Mouse (Mus musculus): ENCODE data around the gene Flcn. TPM values are rescaled to one million over a fixed set of nuclear protein-coding genes. Genes with fewer than 3 reads are reported as not detected.

The Flcn gene
- polyA plus RNA-seq, 1 experiment = 74.7 TPM

DNA sequence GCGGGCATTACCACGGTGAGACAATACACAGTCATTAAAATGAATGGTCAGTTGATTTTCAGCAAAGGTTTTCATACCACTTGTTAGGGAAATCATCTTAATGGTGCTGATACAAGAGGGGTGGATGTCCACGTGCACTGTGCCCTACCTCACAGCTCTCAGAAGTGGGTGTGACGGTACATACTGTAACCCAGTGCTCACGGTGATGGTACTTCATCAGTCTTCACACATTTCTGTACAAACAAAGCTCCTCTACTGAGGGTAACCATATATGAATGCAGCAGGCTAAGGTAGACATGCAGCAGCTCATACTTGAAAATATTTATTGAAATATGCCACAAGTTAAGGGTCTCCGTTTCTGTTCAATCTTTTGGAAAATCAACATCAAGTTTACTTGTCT, 26.2 kb downstream of the Flcn start:
- Histone ChIP-seq H3K4me1 (replicated peaks; ENCODE audit: control insufficient read depth, insufficient read depth, low read length) (peaks cover 9% of the 10 kb centered on the region), H3K27me3 (ENCODE audit: control insufficient read depth, insufficient read depth, low read length) (no peaks in the 10 kb centered on the region), H3K36me3 (ENCODE audit: control insufficient read depth, insufficient read depth, low read length) (no peaks in the 10 kb centered on the region), H3K27ac (ENCODE audit: control insufficient read depth, insufficient read depth, low read length) (no peak overlapping the region), H3K4me3 (ENCODE audit: control insufficient read depth, insufficient read depth, low read length) (no peak overlapping the region)
- TF ChIP-seq CTCF (IDR thresholded peaks at IDR 0.05; ENCODE audit: borderline replicate concordance, control insufficient read depth, extremely low read depth, insufficient read depth, low read length, poor library complexity) (no peak), POLR2A (IDR thresholded peaks at IDR 0.05; ENCODE audit: control insufficient read depth, extremely low read depth, insufficient read depth, low read length, poor library complexity) (no peak)
- no peak for DNase-seq
- 96% methylated on average over 6 of the region's 6 CpGs for WGBS

DNA sequence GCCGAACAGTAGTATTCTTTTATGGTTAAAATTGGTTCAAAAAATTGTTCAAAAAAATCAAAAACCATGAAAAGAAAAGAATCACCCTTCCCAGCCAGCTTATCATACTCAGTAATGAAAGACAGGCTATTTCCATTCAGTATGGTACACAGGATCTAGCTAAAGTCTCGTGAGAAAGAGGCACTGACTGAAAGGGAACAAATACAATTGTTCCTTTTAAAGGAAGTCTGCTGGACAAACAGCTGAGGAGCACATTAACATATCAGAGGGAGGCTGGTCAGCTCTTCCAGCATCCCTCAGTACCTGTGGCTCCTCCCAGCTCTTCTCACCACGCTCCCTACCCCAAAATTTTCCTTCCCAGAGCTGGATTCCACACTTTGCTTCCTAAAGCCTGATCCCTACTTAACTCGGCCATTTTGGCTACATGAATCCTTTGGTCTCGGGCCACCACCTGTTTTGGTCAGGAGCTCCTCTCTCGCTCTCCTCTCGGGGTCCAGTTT, 27.7 kb downstream of the Flcn start:
- no peak for DNase-seq
- Histone ChIP-seq H3K4me3 (ENCODE audit: control insufficient read depth, insufficient read depth, low read length) (no peak overlapping the region), H3K27ac (ENCODE audit: control insufficient read depth, insufficient read depth, low read length) (no peak overlapping the region), H3K36me3 (ENCODE audit: control insufficient read depth, insufficient read depth, low read length) (0 out of 2 replicates have a peak, but pooled peaks cover 2% of the 10 kb centered on the region), H3K27me3 (ENCODE audit: control insufficient read depth, insufficient read depth, low read length) (no peaks in the 10 kb centered on the region), H3K4me1 (replicated peaks; ENCODE audit: control insufficient read depth, insufficient read depth, low read length) (peaks cover 4% of the 10 kb centered on the region)
- 93% methylated on average over 7 of the region's 7 CpGs for WGBS
- TF ChIP-seq CTCF (IDR thresholded peaks at IDR 0.05; ENCODE audit: borderline replicate concordance, control insufficient read depth, extremely low read depth, insufficient read depth, low read length, poor library complexity) = no peak
- no peak for TF ChIP-seq POLR2A (IDR thresholded peaks at IDR 0.05; ENCODE audit: control insufficient read depth, extremely low read depth, insufficient read depth, low read length, poor library complexity)

DNA sequence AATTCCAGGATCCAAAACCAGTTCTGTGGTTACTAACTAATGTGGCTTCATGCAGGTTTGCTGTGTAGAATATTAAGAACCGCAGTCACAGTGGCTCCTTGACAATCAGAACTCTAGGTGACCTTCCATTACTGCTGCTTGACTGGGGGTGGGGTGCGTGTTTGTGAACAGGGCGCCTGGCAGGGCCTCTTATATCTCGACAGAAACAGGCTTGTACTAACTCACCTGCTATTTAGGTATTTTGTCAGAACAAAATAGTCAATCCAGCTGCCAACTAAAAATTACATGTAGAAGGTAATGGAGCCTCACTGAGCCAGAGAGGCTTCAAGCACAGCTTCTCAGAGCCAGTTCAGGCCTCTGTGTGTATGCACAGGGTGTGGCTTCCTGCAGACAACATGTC, 29.6 kb downstream of the Flcn start:
- 92% methylated on average over 4 of the region's 4 CpGs for WGBS
- no peak overlapping the region for H3K27ac ChIP-seq (ENCODE audit: control insufficient read depth, insufficient read depth, low read length)

DNA sequence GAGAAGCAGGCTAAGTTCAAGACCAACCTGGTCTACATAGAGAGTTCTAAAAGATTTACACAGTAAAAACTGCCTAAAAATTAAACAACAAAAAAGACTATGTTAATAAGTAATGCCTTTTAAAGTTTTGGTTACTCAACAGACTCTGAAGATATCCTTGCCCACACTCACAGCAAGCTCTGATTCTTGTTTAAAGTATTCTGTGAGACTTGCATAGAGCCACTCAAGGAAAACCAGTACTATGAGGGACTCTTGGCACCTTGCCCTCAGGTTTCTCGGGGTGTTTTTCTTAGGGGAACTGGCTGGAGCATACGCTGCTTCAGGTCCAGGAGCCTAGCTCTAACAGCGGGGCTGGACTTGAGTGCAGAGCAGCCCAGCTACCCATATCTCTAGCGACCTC, 30.4 kb downstream of the Flcn start:
- H3K27me3 ChIP-seq (ENCODE audit: control insufficient read depth, insufficient read depth, low read length) = no peaks in the 10 kb centered on the region
- H3K27ac ChIP-seq (ENCODE audit: control insufficient read depth, insufficient read depth, low read length) = no peak overlapping the region
- DNase-seq = no peak
- H3K36me3 ChIP-seq (ENCODE audit: control insufficient read depth, insufficient read depth, low read length) = peaks cover 18% of the 10 kb centered on the region
- no peak for TF ChIP-seq POLR2A (IDR thresholded peaks at IDR 0.05; ENCODE audit: control insufficient read depth, extremely low read depth, insufficient read depth, low read length, poor library complexity)
- no peak for TF ChIP-seq CTCF (IDR thresholded peaks at IDR 0.05; ENCODE audit: borderline replicate concordance, control insufficient read depth, extremely low read depth, insufficient read depth, low read length, poor library complexity)
- H3K4me1 ChIP-seq (replicated peaks; ENCODE audit: control insufficient read depth, insufficient read depth, low read length) = no peaks in the 10 kb centered on the region
- H3K4me3 ChIP-seq (ENCODE audit: control insufficient read depth, insufficient read depth, low read length) = no peak overlapping the region
- WGBS = 89% methylated on average over 4 of the region's 4 CpGs

More for the DNA sequence above, 29.6 kb downstream of the Flcn start:
- no peak for DNase-seq
- H3K4me3 ChIP-seq (ENCODE audit: control insufficient read depth, insufficient read depth, low read length) = no peak overlapping the region
- TF ChIP-seq CTCF (IDR thresholded peaks at IDR 0.05; ENCODE audit: borderline replicate concordance, control insufficient read depth, extremely low read depth, insufficient read depth, low read length, poor library complexity) (no peak), POLR2A (IDR thresholded peaks at IDR 0.05; ENCODE audit: control insufficient read depth, extremely low read depth, insufficient read depth, low read length, poor library complexity) (no peak)
- no peaks in the 10 kb centered on the region for H3K4me1 ChIP-seq (replicated peaks; ENCODE audit: control insufficient read depth, insufficient read depth, low read length)
- H3K27me3 ChIP-seq (ENCODE audit: control insufficient read depth, insufficient read depth, low read length) = no peaks in the 10 kb centered on the region
- H3K36me3 ChIP-seq (ENCODE audit: control insufficient read depth, insufficient read depth, low read length) = peaks cover 12% of the 10 kb centered on the region

DNA sequence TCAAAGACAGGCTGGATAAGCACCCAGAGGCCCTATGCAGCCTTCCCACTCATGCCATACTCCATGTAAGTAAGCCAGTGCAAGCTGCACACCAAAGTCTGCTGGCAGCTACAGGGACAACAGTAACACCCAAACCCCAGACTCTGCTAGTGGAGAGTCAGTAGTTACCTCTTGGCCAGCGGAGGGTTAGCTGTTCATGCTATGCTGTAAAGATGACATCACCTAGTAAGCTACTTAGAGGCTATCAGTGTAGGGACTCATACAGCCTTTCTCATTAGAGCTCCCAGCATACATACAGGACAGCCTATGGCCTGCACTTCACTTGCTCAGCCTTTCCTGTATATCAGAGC, 31.0 kb downstream of the Flcn start:
- Histone ChIP-seq H3K27ac (ENCODE audit: control insufficient read depth, insufficient read depth, low read length) (no peak overlapping the region), H3K4me1 (replicated peaks; ENCODE audit: control insufficient read depth, insufficient read depth, low read length) (no peaks in the 10 kb centered on the region), H3K27me3 (ENCODE audit: control insufficient read depth, insufficient read depth, low read length) (no peaks in the 10 kb centered on the region), H3K36me3 (ENCODE audit: control insufficient read depth, insufficient read depth, low read length) (peaks cover 23% of the 10 kb centered on the region), H3K4me3 (ENCODE audit: control insufficient read depth, insufficient read depth, low read length) (no peak overlapping the region)
- 93% methylated on average over 1 of the region's 1 CpGs for WGBS
- TF ChIP-seq POLR2A (IDR thresholded peaks at IDR 0.05; ENCODE audit: control insufficient read depth, extremely low read depth, insufficient read depth, low read length, poor library complexity) = no peak
- no peak; the same call in 1 of the 2 replicates for TF ChIP-seq CTCF (IDR thresholded peaks at IDR 0.05; ENCODE audit: borderline replicate concordance, control insufficient read depth, extremely low read depth, insufficient read depth, low read length, poor library complexity)
- no peak for DNase-seq

DNA sequence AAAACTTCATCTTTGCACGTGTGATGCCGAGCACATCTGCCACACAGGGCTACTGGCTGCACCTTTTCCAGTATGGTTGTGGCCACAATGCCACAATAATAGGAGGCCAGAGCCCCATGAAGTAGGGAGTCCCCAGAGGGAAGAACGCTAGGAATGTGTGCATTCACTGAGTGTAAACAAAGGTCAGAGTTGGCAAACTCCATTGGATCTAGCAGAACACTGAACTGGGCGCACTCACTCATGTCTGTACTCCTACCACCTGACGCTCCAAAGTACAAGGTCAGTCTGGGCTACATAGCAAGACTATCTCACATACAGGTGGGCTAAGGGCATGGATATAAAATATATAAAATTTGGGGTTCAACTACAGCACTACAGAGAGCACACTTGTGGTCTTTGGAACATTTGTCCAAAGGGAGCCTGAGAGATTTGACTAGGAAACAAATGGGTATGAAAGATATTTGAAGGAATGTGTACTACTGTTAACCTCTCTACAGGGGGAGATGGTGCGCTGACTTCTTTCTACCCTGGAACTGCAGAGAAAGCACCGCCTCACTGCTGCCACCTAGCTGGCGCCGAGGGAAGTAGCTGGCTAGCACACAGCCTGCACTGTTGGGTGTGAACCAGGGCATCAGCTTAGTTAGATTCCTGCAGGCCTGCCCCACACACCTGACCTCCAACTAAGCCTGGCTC, 31.5 kb downstream of the Flcn start:
- WGBS = 64% methylated on average over 9 of the region's 9 CpGs
- peaks cover 27% of the 10 kb centered on the region for H3K36me3 ChIP-seq (ENCODE audit: control insufficient read depth, insufficient read depth, low read length)
- peak; percentile 97 for TF ChIP-seq CTCF (IDR thresholded peaks at IDR 0.05; ENCODE audit: borderline replicate concordance, control insufficient read depth, extremely low read depth, insufficient read depth, low read length, poor library complexity)
- TF ChIP-seq POLR2A (IDR thresholded peaks at IDR 0.05; ENCODE audit: control insufficient read depth, extremely low read depth, insufficient read depth, low read length, poor library complexity) = no peak

More for the DNA sequence above, 31.5 kb downstream of the Flcn start:
- no peak overlapping the region for H3K4me3 ChIP-seq (ENCODE audit: control insufficient read depth, insufficient read depth, low read length)
- H3K27ac ChIP-seq (ENCODE audit: control insufficient read depth, insufficient read depth, low read length) = no peak overlapping the region
- no peaks in the 10 kb centered on the region for H3K4me1 ChIP-seq (replicated peaks; ENCODE audit: control insufficient read depth, insufficient read depth, low read length)
- DNase-seq = peak; percentile 84
- H3K27me3 ChIP-seq (ENCODE audit: control insufficient read depth, insufficient read depth, low read length) = no peaks in the 10 kb centered on the region

All from thymus, adult 2 months (tissue).